Mouse (Mus musculus): ENCODE measurements around the gene Ndufs2. TPM values are rescaled to one million over a fixed set of nuclear protein-coding genes. Genes with fewer than 3 reads are reported as not detected.

Ndufs2 gene
- polyA plus RNA-seq, 1 experiment from 2014 or later: 247 TPM

GRCm38 (mm10) chr1:171280916-171281527, 29.8 kb upstream of the Ndufs2 start, which contains the start of gene Ppox:
Gene Ppox (minus strand): TSS chr1:171281186.
- Histone ChIP-seq H3K27me3 (replicated peaks; ENCODE audit: control insufficient read depth, insufficient read depth, low read length) (no peaks in the 10 kb centered on the region), H3K9ac (ENCODE audit: low read length) (peak within 1 kb of the TSS; percentile 67), H3K9me3 (ENCODE audit: control insufficient read depth, low read length) (no peaks in the 10 kb centered on the region), H3K27ac (ENCODE audit: low read depth) (peak within 1 kb of the TSS; percentile 60; the same call in 1 of the 2 replicates), H3K4me1 (replicated peaks; ENCODE audit: control insufficient read depth, insufficient read depth, low read length) (peaks cover 12% of the 10 kb centered on the region), H3K4me3 (ENCODE audit: low read depth, low read length) (peak within 1 kb of the TSS; percentile 69), H3K4me2 (ENCODE audit: low read length) (peak within 1 kb of the TSS; percentile 90), H3K36me3 (ENCODE audit: control insufficient read depth, insufficient read depth, low read length) (peaks cover 61% of the 10 kb centered on the region)
- ATAC-seq (replicated peaks; ENCODE audit: low FRiP score, low TSS enrichment, low read depth) (peak; percentile 97), DNase-seq (ENCODE audit: low spot score) (peak; percentile 93)
- WGBS: 1% methylated on average over 26 of the region's 26 CpGs

GRCm38 (mm10) chr1:171280250-171280915, 29.2 kb upstream of the Ndufs2 start:
- Histone ChIP-seq H3K9ac (ENCODE audit: low read length) (peak overlapping the region; percentile 67), H3K27me3 (replicated peaks; ENCODE audit: control insufficient read depth, insufficient read depth, low read length) (no peaks in the 10 kb centered on the region), H3K36me3 (ENCODE audit: control insufficient read depth, insufficient read depth, low read length) (peaks cover 61% of the 10 kb centered on the region), H3K4me1 (replicated peaks; ENCODE audit: control insufficient read depth, insufficient read depth, low read length) (peaks cover 12% of the 10 kb centered on the region), H3K27ac (ENCODE audit: low read depth) (0 out of 2 replicates have a peak overlapping the region, but pooled peaks have one; percentile 9), H3K4me3 (ENCODE audit: low read depth, low read length) (peak overlapping the region; percentile 69), H3K9me3 (ENCODE audit: control insufficient read depth, low read length) (no peaks in the 10 kb centered on the region), H3K4me2 (ENCODE audit: low read length) (peak overlapping the region; percentile 90)
- DNase-seq (ENCODE audit: low spot score) (peak; percentile 55), ATAC-seq (replicated peaks; ENCODE audit: low FRiP score, low TSS enrichment, low read depth) (peak; percentile 22; the same call in 1 of the 2 replicates)
- WGBS: under 1% methylated on average over 25 of the region's 25 CpGs

DNA sequence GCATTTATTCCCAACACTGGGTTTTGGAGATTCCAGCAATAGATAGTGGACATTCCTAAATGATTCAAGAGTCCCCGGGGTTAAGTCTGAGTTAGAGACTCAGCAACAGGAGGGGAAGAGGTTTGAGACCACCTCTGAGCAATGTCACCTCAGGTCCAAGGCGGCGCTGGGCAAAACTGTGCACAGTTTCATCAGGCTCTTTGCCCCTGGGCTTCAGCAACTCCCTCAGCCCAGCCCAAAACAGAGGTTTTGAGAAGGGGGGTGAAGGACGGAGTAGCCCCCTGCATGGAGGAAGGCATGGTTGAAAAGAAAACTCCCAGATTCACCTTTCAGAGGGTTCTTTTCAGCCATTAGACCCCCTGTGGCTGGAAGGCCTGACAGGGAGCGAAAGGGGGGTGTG, 28.5 kb upstream of the Ndufs2 start:
- no peaks in the 10 kb centered on the region for H3K27me3 ChIP-seq (replicated peaks; ENCODE audit: control insufficient read depth, insufficient read depth, low read length)
- no peak overlapping the region for H3K27ac ChIP-seq (ENCODE audit: low read depth)
- 61% methylated on average over 5 of the region's 5 CpGs for WGBS
- ATAC-seq (replicated peaks; ENCODE audit: low FRiP score, low TSS enrichment, low read depth) (no peak), DNase-seq (ENCODE audit: low spot score) (peak; percentile 40)
- peaks cover 12% of the 10 kb centered on the region for H3K4me1 ChIP-seq (replicated peaks; ENCODE audit: control insufficient read depth, insufficient read depth, low read length)
- no peaks in the 10 kb centered on the region for H3K9me3 ChIP-seq (ENCODE audit: control insufficient read depth, low read length)
- peak overlapping the region; percentile 90 for H3K4me2 ChIP-seq (ENCODE audit: low read length)
- peak overlapping the region; percentile 69 for H3K4me3 ChIP-seq (ENCODE audit: low read depth, low read length)
- H3K36me3 ChIP-seq (ENCODE audit: control insufficient read depth, insufficient read depth, low read length): peaks cover 61% of the 10 kb centered on the region
- H3K9ac ChIP-seq (ENCODE audit: low read length): peak overlapping the region; percentile 67

DNA sequence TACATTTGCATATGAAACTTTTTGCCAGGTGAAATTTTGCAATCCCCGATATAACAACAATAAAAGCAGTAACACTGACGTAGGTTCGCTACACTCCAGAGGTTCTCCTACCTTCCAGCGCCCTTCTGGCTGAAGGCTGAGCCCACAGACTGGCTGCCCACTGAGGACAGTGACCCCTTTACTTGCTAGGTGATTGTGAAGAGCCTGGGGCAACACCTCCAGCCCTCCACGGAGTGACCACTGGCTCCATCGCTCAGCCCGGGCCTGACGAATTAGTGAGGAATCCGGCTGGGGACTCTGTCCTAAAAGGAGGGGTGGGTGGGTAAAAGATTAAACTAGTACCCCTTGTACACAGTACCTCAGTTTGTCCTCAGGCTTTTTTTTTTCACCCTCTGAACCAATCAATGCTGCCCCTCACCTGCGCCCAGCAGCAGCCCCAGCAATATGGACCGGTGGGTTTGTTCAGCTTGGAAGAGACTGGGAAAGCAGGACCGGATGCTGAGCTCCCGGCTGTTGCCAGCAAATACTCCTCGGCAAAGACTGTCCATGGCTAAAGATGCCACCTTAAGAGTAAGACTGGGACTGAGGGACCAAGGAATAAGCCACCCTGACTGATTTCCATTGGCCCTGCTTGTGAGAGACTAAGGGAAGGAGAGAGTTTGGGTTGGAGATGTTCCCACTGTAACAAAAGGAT, 28.0 kb upstream of the Ndufs2 start:
- Histone ChIP-seq H3K36me3 (ENCODE audit: control insufficient read depth, insufficient read depth, low read length) (peaks cover 61% of the 10 kb centered on the region), H3K4me2 (ENCODE audit: low read length) (no peak overlapping the region), H3K27me3 (replicated peaks; ENCODE audit: control insufficient read depth, insufficient read depth, low read length) (no peaks in the 10 kb centered on the region), H3K9me3 (ENCODE audit: control insufficient read depth, low read length) (no peaks in the 10 kb centered on the region), H3K9ac (ENCODE audit: low read length) (no peak overlapping the region), H3K4me3 (ENCODE audit: low read depth, low read length) (no peak overlapping the region), H3K4me1 (replicated peaks; ENCODE audit: control insufficient read depth, insufficient read depth, low read length) (peaks cover 12% of the 10 kb centered on the region), H3K27ac (ENCODE audit: low read depth) (no peak overlapping the region)
- ATAC-seq (replicated peaks; ENCODE audit: low FRiP score, low TSS enrichment, low read depth) (no peak), DNase-seq (ENCODE audit: low spot score) (peak; percentile 32)
- 87% methylated on average over 14 of the region's 14 CpGs for WGBS

- H3K9me3 ChIP-seq (ENCODE audit: control insufficient read depth, low read length): no peaks in the 10 kb centered on the region
- ATAC-seq (replicated peaks; ENCODE audit: low FRiP score, low TSS enrichment, low read depth) (no peak), DNase-seq (ENCODE audit: low spot score) (peak; percentile 23)
- no peaks in the 10 kb centered on the region for H3K27me3 ChIP-seq (replicated peaks; ENCODE audit: control insufficient read depth, insufficient read depth, low read length)
- no peak overlapping the region for H3K9ac ChIP-seq (ENCODE audit: low read length)
- WGBS: 94% methylated on average over 8 of the region's 8 CpGs
- peaks cover 12% of the 10 kb centered on the region for H3K4me1 ChIP-seq (replicated peaks; ENCODE audit: control insufficient read depth, insufficient read depth, low read length)
- no peak overlapping the region for H3K27ac ChIP-seq (ENCODE audit: low read depth)
- H3K4me2 ChIP-seq (ENCODE audit: low read length): no peak overlapping the region
- no peak overlapping the region for H3K4me3 ChIP-seq (ENCODE audit: low read depth, low read length)
- H3K36me3 ChIP-seq (ENCODE audit: control insufficient read depth, insufficient read depth, low read length): peaks cover 61% of the 10 kb centered on the region
These were observed 27.2 kb upstream of the Ndufs2 start for GRCm38 (mm10) chr1:171278436-171278835.

- H3K4me3 ChIP-seq (ENCODE audit: low read depth, low read length): no peak overlapping the region
- no peak overlapping the region for H3K4me2 ChIP-seq (ENCODE audit: low read length)
- DNase-seq (ENCODE audit: low spot score): no peak
- H3K27ac ChIP-seq (ENCODE audit: low read depth): no peak overlapping the region
- peaks cover 61% of the 10 kb centered on the region for H3K36me3 ChIP-seq (ENCODE audit: control insufficient read depth, insufficient read depth, low read length)
- no peak overlapping the region for H3K9ac ChIP-seq (ENCODE audit: low read length)
- no peaks in the 10 kb centered on the region for H3K27me3 ChIP-seq (replicated peaks; ENCODE audit: control insufficient read depth, insufficient read depth, low read length)
- peaks cover 12% of the 10 kb centered on the region for H3K4me1 ChIP-seq (replicated peaks; ENCODE audit: control insufficient read depth, insufficient read depth, low read length)
- WGBS: 88% methylated on average over 10 of the region's 10 CpGs
- no peaks in the 10 kb centered on the region for H3K9me3 ChIP-seq (ENCODE audit: control insufficient read depth, low read length)
- no peak for ATAC-seq (replicated peaks; ENCODE audit: low FRiP score, low TSS enrichment, low read depth)
These were observed 26.5 kb upstream of the Ndufs2 start for GRCm38 (mm10) chr1:171277736-171278135.

GRCm38 (mm10) chr1:171276110-171276748, 25.0 kb upstream of the Ndufs2 start:
- Histone ChIP-seq H3K9ac (ENCODE audit: low read length) (no peak overlapping the region), H3K9me3 (ENCODE audit: control insufficient read depth, low read length) (no peaks in the 10 kb centered on the region), H3K4me1 (replicated peaks; ENCODE audit: control insufficient read depth, insufficient read depth, low read length) (peaks cover 9% of the 10 kb centered on the region), H3K27ac (ENCODE audit: low read depth) (no peak overlapping the region), H3K4me2 (ENCODE audit: low read length) (no peak overlapping the region), H3K27me3 (replicated peaks; ENCODE audit: control insufficient read depth, insufficient read depth, low read length) (no peaks in the 10 kb centered on the region), H3K4me3 (ENCODE audit: low read depth, low read length) (no peak overlapping the region), H3K36me3 (ENCODE audit: control insufficient read depth, insufficient read depth, low read length) (peaks cover 63% of the 10 kb centered on the region)
- ATAC-seq (replicated peaks; ENCODE audit: low FRiP score, low TSS enrichment, low read depth) (no peak), DNase-seq (ENCODE audit: low spot score) (no peak)
- WGBS: 92% methylated on average over 14 of the region's 14 CpGs

- Histone ChIP-seq H3K9ac (ENCODE audit: low read length) (no peak overlapping the region), H3K4me1 (replicated peaks; ENCODE audit: control insufficient read depth, insufficient read depth, low read length) (peaks cover 12% of the 10 kb centered on the region), H3K27ac (ENCODE audit: low read depth) (no peak overlapping the region), H3K4me2 (ENCODE audit: low read length) (no peak overlapping the region), H3K36me3 (ENCODE audit: control insufficient read depth, insufficient read depth, low read length) (peaks cover 63% of the 10 kb centered on the region), H3K27me3 (replicated peaks; ENCODE audit: control insufficient read depth, insufficient read depth, low read length) (no peaks in the 10 kb centered on the region), H3K9me3 (ENCODE audit: control insufficient read depth, low read length) (no peaks in the 10 kb centered on the region), H3K4me3 (ENCODE audit: low read depth, low read length) (no peak overlapping the region)
- DNase-seq (ENCODE audit: low spot score): no peak
- no peak for ATAC-seq (replicated peaks; ENCODE audit: low FRiP score, low TSS enrichment, low read depth)
- WGBS: 86% methylated on average over 11 of the region's 11 CpGs
These were observed 24.1 kb upstream of the Ndufs2 start for GRCm38 (mm10) chr1:171275144-171275734.

Data from intestine, embryonic 14.5 days (tissue).